Mouse (Mus musculus) MEL (cell line): ENCODE results near the gene Calhm3.

Experiments
- BHLHE40 ChIP-seq: IDR thresholded peaks from 2 replicates; pipeline ENCODE4 v1.6.1; 2012; ENCODE audit warnings: low read depth, mild to moderate bottlenecking, inconsistent platforms, low read length, improper control_type of control experiment, borderline replicate concordance
- CTCF ChIP-seq, 3 experiments: IDR thresholded peaks in 2 of 3; conservative IDR thresholded peaks in 1 of 3; 2 replicates each; pipeline ENCODE4 v1.5.1; 2011 to 2012; ENCODE audit warnings: low read length in 3 of 3, low read depth in 2 of 3, mild to moderate bottlenecking in 2 of 3, improper control_type of control experiment in 1 of 3, inconsistent platforms in 1 of 3, mixed read lengths in 1 of 3, moderate library complexity in 1 of 3; ENCODE audit not compliant: control insufficient read depth in 1 of 3, insufficient read depth in 1 of 3, poor library complexity in 1 of 3, severe bottlenecking in 1 of 3
- GABPA ChIP-seq: IDR thresholded peaks from 2 replicates; pipeline ENCODE4 v1.6.1; 2012; ENCODE audit warnings: low read depth, mild to moderate bottlenecking, inconsistent platforms, low read length, improper control_type of control experiment, moderate library complexity
- JUND ChIP-seq: IDR thresholded peaks from 2 replicates; pipeline ENCODE4 v1.6.1; 2011; ENCODE audit warnings: low read depth, mild to moderate bottlenecking, improper control_type of control experiment, low read length
- KAT2A ChIP-seq: conservative IDR thresholded peaks from 2 replicates; pipeline ENCODE4 v1.6.1; 2012; ENCODE audit warnings: low read depth, low read length, improper control_type of control experiment, inconsistent platforms
- MEF2A ChIP-seq: IDR thresholded peaks from 2 replicates; pipeline ENCODE4 v1.6.1; 2014; ENCODE audit warnings: low read depth, mild to moderate bottlenecking, inconsistent platforms, low read length, improper control_type of control experiment; ENCODE audit not compliant: poor library complexity, insufficient replicate concordance, severe bottlenecking; ENCODE audit errors: extremely low read depth
- MXI1 ChIP-seq: IDR thresholded peaks from 2 replicates; pipeline ENCODE4 v1.6.1; 2011; ENCODE audit warnings: mild to moderate bottlenecking, low read depth, low read length, improper control_type of control experiment
- NELFE ChIP-seq: IDR thresholded peaks from 2 replicates; pipeline ENCODE4 v1.6.1; 2011; ENCODE audit warnings: low read depth, low read length, improper control_type of control experiment
- RAD21 ChIP-seq: IDR thresholded peaks from 2 replicates; pipeline ENCODE4 v1.6.1; 2011; ENCODE audit warnings: mild to moderate bottlenecking, low read depth, low read length, improper control_type of control experiment
- TAL1 ChIP-seq: IDR thresholded peaks from 2 replicates; pipeline ENCODE4 v1.6.1; 2012; ENCODE audit warnings: mild to moderate bottlenecking, inconsistent platforms, low read length, moderate library complexity, mixed read lengths
- TCF12 ChIP-seq: IDR thresholded peaks from 2 replicates; pipeline ENCODE4 v1.6.1; 2014; ENCODE audit warnings: low read depth, mild to moderate bottlenecking, inconsistent platforms, low read length, improper control_type of control experiment, moderate library complexity
- ZMIZ1 ChIP-seq: IDR thresholded peaks from 2 replicates; pipeline ENCODE4 v1.6.1; 2012; ENCODE audit warnings: low read depth, mild to moderate bottlenecking, inconsistent platforms, low read length, improper control_type of control experiment, moderate library complexity

DNA sequence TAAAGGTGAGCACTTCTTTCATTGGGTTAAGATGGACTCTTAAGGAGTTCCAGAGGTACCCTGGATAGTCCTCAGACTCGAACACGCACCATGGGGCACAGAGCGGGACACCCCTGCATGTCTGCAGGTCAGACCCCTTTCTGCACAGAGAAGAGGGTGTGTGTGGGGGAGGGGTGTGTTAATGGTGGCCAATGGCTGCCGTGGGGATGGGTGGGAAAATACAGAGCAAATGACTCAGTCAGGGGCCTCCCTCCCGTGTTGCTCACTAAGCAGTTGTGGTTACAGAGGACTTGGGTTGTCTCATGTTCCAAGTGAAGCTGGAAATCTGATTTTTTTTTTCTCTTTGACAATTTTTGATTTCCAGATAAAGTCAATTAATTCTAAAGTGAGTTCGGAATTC is 15.1 kb downstream of the Calhm3 start:
- TF ChIP-seq CTCF (IDR thresholded peaks at IDR 0.05 in 2 of 3, conservative IDR thresholded peaks at IDR 0.05 in 1 of 3; ENCODE audit: control insufficient read depth in 1 of 3, insufficient read depth in 1 of 3, low read depth in 2 of 3, low read length in 3 of 3, poor library complexity in 1 of 3, severe bottlenecking in 1 of 3) (no peak), TCF12 (no peak), BHLHE40 (no peak), JUND (no peak), ZMIZ1 (no peak), MEF2A (no peak), TAL1 (no peak), MXI1 (no peak), RAD21 (no peak), KAT2A (no peak), NELFE (no peak), GABPA (no peak)
